Mouse (Mus musculus): ENCODE data around the gene Zfp839.

DNA sequence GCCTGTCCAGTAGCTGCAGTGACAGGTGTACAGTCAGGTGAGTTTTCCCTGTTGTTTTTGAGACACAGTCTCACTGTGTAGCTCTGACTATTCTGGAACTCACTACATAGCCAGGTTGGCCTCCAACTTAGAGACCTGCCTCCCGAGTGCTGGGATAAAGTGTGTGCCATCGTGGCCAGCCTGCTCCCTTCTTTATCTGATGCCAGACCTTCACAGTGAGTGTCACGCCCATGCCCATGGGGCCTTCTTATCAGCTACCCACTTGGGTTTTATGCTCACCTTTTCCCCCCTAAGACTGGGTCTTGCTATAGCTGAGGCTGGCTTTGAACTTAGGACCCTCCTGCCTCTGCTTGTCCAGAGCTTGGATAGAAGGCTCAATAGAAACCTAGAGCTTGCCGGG, 20.1 kb downstream of the Zfp839 start:
- TF ChIP-seq CTCF (IDR thresholded peaks at IDR 0.05; ENCODE audit: low read depth) (no peak), EP300 (IDR thresholded peaks at IDR 0.05; ENCODE audit: low read depth) (no peak)

Measured in liver, postnatal 0 days (tissue).